In the genomic region with DNA sequence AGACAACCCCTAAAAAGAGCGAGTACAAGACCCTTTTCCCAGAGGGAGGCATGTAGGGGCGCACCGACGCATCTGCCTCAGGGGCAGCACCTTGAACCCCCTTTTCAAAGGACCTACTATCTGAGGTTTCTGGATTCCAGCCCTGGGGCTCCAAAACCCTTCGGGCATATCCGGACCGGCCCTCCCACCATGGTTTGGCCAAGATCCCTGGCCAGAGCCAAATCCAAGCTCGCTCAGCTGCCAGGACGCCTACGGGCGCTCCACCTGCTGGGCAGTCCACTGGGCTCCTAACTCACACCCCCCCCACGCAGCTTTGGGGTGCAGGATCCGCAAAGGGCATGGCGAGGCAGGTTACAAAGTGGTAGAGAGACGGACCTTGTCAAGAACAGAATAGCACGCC, we compare ENCODE assay signal across 8 mouse cellular contexts. TPM values are rescaled to one million over a fixed set of nuclear protein-coding genes. Genes with fewer than 3 reads are reported as not detected.
DNase-seq lines count a peak whose midpoint lies in the region; ATAC-seq and TF ChIP-seq lines count a peak whose summit lies in the region.

No protein-coding gene starts in this region.

- H3ac ChIP-seq in C2C12 (ENCODE audit: control insufficient read depth, insufficient read length, low read depth): no peak overlapping the region

- H3K4me1 ChIP-seq in forebrain, embryonic 10.5 days: peaks cover 53% of the 10 kb centered on the region
- peaks cover 24% of the 10 kb centered on the region for H3K4me1 ChIP-seq in hindbrain, embryonic 12.5 days
- peaks cover 54% of the 10 kb centered on the region for H3K4me1 ChIP-seq in limb, embryonic 13.5 days
- peaks cover 15% of the 10 kb centered on the region for H3K4me1 ChIP-seq in neural tube, embryonic 12.5 days

- TF ChIP-seq CTCF in C2C12 (IDR thresholded peaks at IDR 0.05; ENCODE audit: control insufficient read depth, insufficient read depth, insufficient read length): no peak

- no peaks in the 10 kb centered on the region for H3K36me3 ChIP-seq in C2C12 (ENCODE audit: control insufficient read depth, insufficient read depth)
- H3K36me3 ChIP-seq in forebrain, embryonic 10.5 days (replicated peaks): no peaks in the 10 kb centered on the region
- H3K36me3 ChIP-seq in hindbrain, embryonic 12.5 days: no peaks in the 10 kb centered on the region
- no peaks in the 10 kb centered on the region for H3K36me3 ChIP-seq in limb, embryonic 13.5 days
- no peaks in the 10 kb centered on the region for H3K36me3 ChIP-seq in neural tube, embryonic 12.5 days

- no peaks in the 10 kb centered on the region for H3K9me3 ChIP-seq in forebrain, embryonic 10.5 days
- H3K9me3 ChIP-seq in hindbrain, embryonic 12.5 days (replicated peaks): no peaks in the 10 kb centered on the region
- no peaks in the 10 kb centered on the region for H3K9me3 ChIP-seq in limb, embryonic 13.5 days
- no peaks in the 10 kb centered on the region for H3K9me3 ChIP-seq in neural tube, embryonic 12.5 days

- peak overlapping the region; percentile 89 for H3K4me2 ChIP-seq in hindbrain, embryonic 12.5 days (replicated peaks)
- H3K4me2 ChIP-seq in limb, embryonic 13.5 days (replicated peaks): peak overlapping the region; percentile 98
- peak overlapping the region; percentile 94 for H3K4me2 ChIP-seq in neural tube, embryonic 12.5 days (replicated peaks)

- H3K79me2 ChIP-seq in C2C12 (ENCODE audit: control insufficient read depth, insufficient read depth): no peaks in the 10 kb centered on the region

- 59% methylated on average over 16 of the region's 16 CpGs for WGBS in forebrain, embryonic 10.5 days
- WGBS in hindbrain, embryonic 12.5 days: 67% methylated on average over 16 of the region's 16 CpGs
- 69% methylated on average over 16 of the region's 16 CpGs for WGBS in limb, embryonic 13.5 days
- whole genome bisulfite sequencing in neural tube, embryonic 12.5 days: 66% methylated on average over 16 of the region's 16 CpGs

- peak overlapping the region; percentile 55; the same call in 1 of the 2 replicates for H3K9ac ChIP-seq in hindbrain, embryonic 12.5 days
- H3K9ac ChIP-seq in limb, embryonic 13.5 days: no peak overlapping the region
- H3K9ac ChIP-seq in neural tube, embryonic 12.5 days: peak overlapping the region; percentile 56; the same call in 1 of the 2 replicates

- H3K79me3 ChIP-seq in C2C12 (ENCODE audit: low read depth): no peaks in the 10 kb centered on the region

- no peak overlapping the region for H3K27ac ChIP-seq in forebrain, embryonic 10.5 days
- H3K27ac ChIP-seq in hindbrain, embryonic 12.5 days: no peak overlapping the region
- H3K27ac ChIP-seq in limb, embryonic 13.5 days: no peak overlapping the region
- H3K27ac ChIP-seq in neural tube, embryonic 12.5 days: no peak overlapping the region

- no peak for ATAC-seq in hindbrain, embryonic 12.5 days (ENCODE audit: low FRiP score)
- no peak for ATAC-seq in limb, embryonic 13.5 days (ENCODE audit: low FRiP score, low read depth)
- ATAC-seq in neural tube, embryonic 12.5 days (ENCODE audit: low FRiP score, low read depth): no peak

- H3K4me3 ChIP-seq in C2C12 (ENCODE audit: insufficient read depth, poor library complexity, severe bottlenecking): peak overlapping the region; percentile 41
- H3K4me3 ChIP-seq in forebrain, embryonic 10.5 days: peak overlapping the region; percentile 64
- H3K4me3 ChIP-seq in hindbrain, embryonic 12.5 days: peak overlapping the region; percentile 45
- H3K4me3 ChIP-seq in limb, embryonic 13.5 days: peak overlapping the region; percentile 61
- H3K4me3 ChIP-seq in neural tube, embryonic 12.5 days: peak overlapping the region; percentile 50

- peak; percentile 71 for DNase-seq in adrenal gland, adult 2 months
- DNase-seq in forebrain, embryonic 10.5 days (ENCODE audit: extremely low spot score, low spot score): no peak
- DNase-seq in embryo, embryonic 9.5 days (ENCODE audit: extremely low spot score): no peak
- no peak for DNase-seq in layer of hippocampus, adult 11-12 months (ENCODE audit: low spot score)

- no peaks in the 10 kb centered on the region for H3K27me3 ChIP-seq in C2C12 (ENCODE audit: control insufficient read depth, insufficient read depth, insufficient read length)
- H3K27me3 ChIP-seq in forebrain, embryonic 10.5 days (ENCODE audit: poor library complexity, severe bottlenecking): peaks cover 60% of the 10 kb centered on the region
- peaks cover 39% of the 10 kb centered on the region for H3K27me3 ChIP-seq in hindbrain, embryonic 12.5 days
- H3K27me3 ChIP-seq in limb, embryonic 13.5 days: peaks cover 31% of the 10 kb centered on the region
- H3K27me3 ChIP-seq in neural tube, embryonic 12.5 days (replicated peaks): peaks cover 22% of the 10 kb centered on the region

TF ChIP-seq in C2C12, 6 proteins besides CTCF, POLR2A, EP300 and RAD21:
- TF ChIP-seq USF1 (IDR thresholded peaks at IDR 0.05; ENCODE audit: low read depth) (no peak), MAX (IDR thresholded peaks at IDR 0.05) (no peak), CEBPB (IDR thresholded peaks at IDR 0.05; ENCODE audit: low read depth) (no peak), MYOG (IDR thresholded peaks at IDR 0.05; ENCODE audit: control insufficient read depth, extremely low read depth, insufficient read length) (no peak), FOSL1 (IDR thresholded peaks at IDR 0.05; ENCODE audit: insufficient read depth, low read length, poor library complexity, severe bottlenecking) (no peak), MYOD1 (IDR thresholded peaks at IDR 0.05; ENCODE audit: control insufficient read depth, insufficient read length, low read depth) (no peak)

RNA-seq across cellular contexts. Expression of gene Afap1l2, which starts 0.7 kb away (rescaled TPM):
- 0.90 TPM for polyA plus RNA-seq in C2C12 (2012; fragmentation: generic; extraction: Trizol)
- 10 to 100 TPM; 22.7 to 29.7 TPM for total RNA-seq in adrenal gland, adult 2 months (2021)
- polyA plus RNA-seq in adrenal gland, adult 2 months (2012; rRNA removed): 4.5 and 5.6 TPM in 2 replicates
- polyA plus RNA-seq in forebrain, embryonic 10.5 days (2016; fragmentation: Nextera tagmentation; extraction: Ambion mirVana): 1.2 and 1.5 TPM in 2 replicates
- polyA plus RNA-seq in hindbrain, embryonic 12.5 days (2016; fragmentation: Nextera tagmentation; extraction: Ambion mirVana): 8.1 and 9.1 TPM in 2 replicates
- polyA plus RNA-seq in limb, embryonic 13.5 days (2015; fragmentation: Nextera tagmentation; extraction: Ambion mirVana): 5.6 and 6.9 TPM in 2 replicates
- 15.5 and 17.3 TPM in 2 replicates for polyA plus RNA-seq in neural tube, embryonic 12.5 days (2016; fragmentation: Nextera tagmentation; extraction: Ambion mirVana)
